Mouse (Mus musculus) myocyte (in vitro differentiated cells): Measurements from ENCODE around the gene Esrrg. TPM values are rescaled to one million over a fixed set of nuclear protein-coding genes. Genes with fewer than 3 reads are reported as not detected.

ENCODE experiments used
- H3K27me3 ChIP-seq: one replicate; pipeline ENCODE4 v1.6.1; 2011; ENCODE audit not compliant: control insufficient read depth, insufficient read depth, insufficient read length
- H3K36me3 ChIP-seq: one replicate; pipeline ENCODE4 v1.6.1; 2011; ENCODE audit not compliant: control insufficient read depth, insufficient read depth
- H3K4me2 ChIP-seq: one replicate; pipeline ENCODE4 v1.6.1; 2011; ENCODE audit warnings: low read depth, control low read depth
- H3K4me3 ChIP-seq: one replicate; pipeline ENCODE4 v1.5.1; 2011; ENCODE audit warnings: mild to moderate bottlenecking, control low read depth, moderate library complexity
- H3K79me2 ChIP-seq: one replicate; pipeline ENCODE4 v1.6.1; 2011; ENCODE audit not compliant: control insufficient read depth, insufficient read depth
- H3ac ChIP-seq: one replicate; pipeline ENCODE4 v1.6.1; 2011; ENCODE audit not compliant: control insufficient read depth, insufficient read length
- CEBPB ChIP-seq: IDR thresholded peaks from 2 replicates; pipeline ENCODE4 v1.6.1; 2011; ENCODE audit warnings: mild to moderate bottlenecking, moderate library complexity; ENCODE audit not compliant: poor library complexity, insufficient read depth, severe bottlenecking
- E2F4 ChIP-seq: IDR thresholded peaks from one replicate; pipeline ENCODE4 v1.6.1; 2011; ENCODE audit warnings: mild to moderate bottlenecking, control low read depth, moderate library complexity; ENCODE audit not compliant: insufficient read depth
- MAX ChIP-seq: IDR thresholded peaks from one replicate; pipeline ENCODE4 v1.6.1; 2011; ENCODE audit warnings: low read depth, mild to moderate bottlenecking, control low read depth
- MYOD1 ChIP-seq, 3 experiments: IDR thresholded peaks; one replicate each; pipeline ENCODE4 v1.6.1; 2011; ENCODE audit warnings: control low read depth in 2 of 3, low read depth in 2 of 3, mild to moderate bottlenecking in 2 of 3, moderate library complexity in 1 of 3; ENCODE audit not compliant: insufficient read length in 2 of 3, control insufficient read depth in 1 of 3
- MYOG ChIP-seq, 3 experiments: IDR thresholded peaks; one replicate each; pipeline ENCODE4 v1.6.1; 2011; ENCODE audit warnings: control low read depth in 2 of 3, low read depth in 2 of 3, mild to moderate bottlenecking in 2 of 3; ENCODE audit not compliant: insufficient read length in 2 of 3, control insufficient read depth in 1 of 3, insufficient read depth in 1 of 3
- POLR2A ChIP-seq: IDR thresholded peaks from one replicate; pipeline ENCODE4 v1.6.1; 2011; ENCODE audit warnings: low read depth, mild to moderate bottlenecking, control low read depth, moderate library complexity; ENCODE audit not compliant: insufficient read length
- POLR2AphosphoS2 ChIP-seq: IDR thresholded peaks from one replicate; pipeline ENCODE4 v1.6.1; 2011; ENCODE audit warnings: low read depth, control low read depth; ENCODE audit not compliant: insufficient read length
- REST ChIP-seq: IDR thresholded peaks from one replicate; pipeline ENCODE4 v1.6.1; 2011; ENCODE audit warnings: mild to moderate bottlenecking, control low read depth, moderate library complexity; ENCODE audit not compliant: insufficient read depth, insufficient read length
- SRF ChIP-seq: IDR thresholded peaks from one replicate; pipeline ENCODE4 v1.6.1; 2011; ENCODE audit warnings: low read depth; ENCODE audit not compliant: control insufficient read depth, insufficient read length
- TCF12 ChIP-seq: IDR thresholded peaks from one replicate; pipeline ENCODE4 v1.6.1; 2011; ENCODE audit warnings: mild to moderate bottlenecking, control low read depth; ENCODE audit not compliant: poor library complexity, insufficient read depth, severe bottlenecking
- TCF3 ChIP-seq: IDR thresholded peaks from one replicate; pipeline ENCODE4 v1.6.1; 2011; ENCODE audit warnings: low read depth, control low read depth; ENCODE audit not compliant: insufficient read length
- USF1 ChIP-seq: IDR thresholded peaks from one replicate; pipeline ENCODE4 v1.6.1; 2011; ENCODE audit warnings: low read depth, mild to moderate bottlenecking, control low read depth, moderate library complexity
- polyA plus RNA-seq: library from polyadenylated mRNA; unstranded; fragments of >200 nt; fragmentation: generic; extraction: Trizol; gene quantifications from one replicate; pipeline ENCODE4 v1.2.1, GENCODE M21; 2012; ENCODE audit warnings: missing spikeins

Esrrg gene
- polyA plus RNA-seq, 1 experiment: 0.20 TPM

GRCm38 (mm10) chr1:187758546-187758945 is 150.0 kb downstream of the Esrrg start:
- no peak overlapping the region for H3K4me3 ChIP-seq
- TF ChIP-seq MAX (no peak), TCF12 (no peak), E2F4 (no peak), CEBPB (no peak), TCF3 (no peak), MYOG (IDR thresholded peaks at IDR 0.05; ENCODE audit: control insufficient read depth in 1 of 3, insufficient read depth in 1 of 3, insufficient read length in 2 of 3, low read depth in 2 of 3) (no peak), MYOD1 (IDR thresholded peaks at IDR 0.05; ENCODE audit: control insufficient read depth in 1 of 3, insufficient read length in 2 of 3, low read depth in 2 of 3) (no peak), POLR2A (no peak), USF1 (no peak), SRF (no peak), REST (no peak), POLR2AphosphoS2 (no peak)
- H3K27me3 ChIP-seq: no peaks in the 10 kb centered on the region
- H3ac ChIP-seq: no peak overlapping the region
- H3K36me3 ChIP-seq: no peaks in the 10 kb centered on the region
- H3K79me2 ChIP-seq: no peaks in the 10 kb centered on the region
- H3K4me2 ChIP-seq: no peak overlapping the region

- TF ChIP-seq MYOG (IDR thresholded peaks at IDR 0.05; ENCODE audit: control insufficient read depth in 1 of 3, insufficient read depth in 1 of 3, insufficient read length in 2 of 3, low read depth in 2 of 3): no peak
- TF ChIP-seq POLR2A: no peak
- no peak for TF ChIP-seq SRF
- no peak for TF ChIP-seq CEBPB
- no peak for TF ChIP-seq TCF12
- TF ChIP-seq POLR2AphosphoS2: no peak
- no peak for TF ChIP-seq USF1
- TF ChIP-seq E2F4: no peak
- no peak for TF ChIP-seq MAX
- no peak for TF ChIP-seq TCF3
- no peak for TF ChIP-seq MYOD1 (IDR thresholded peaks at IDR 0.05; ENCODE audit: control insufficient read depth in 1 of 3, insufficient read length in 2 of 3, low read depth in 2 of 3)
- no peak for TF ChIP-seq REST
These were observed 150.9 kb downstream of the Esrrg start for GRCm38 (mm10) chr1:187759536-187759935.

GRCm38 (mm10) chr1:187762641-187763450 is 154.3 kb downstream of the Esrrg start:
- no peak overlapping the region for H3ac ChIP-seq
- no peaks in the 10 kb centered on the region for H3K79me2 ChIP-seq
- TF ChIP-seq TCF12 (no peak), POLR2A (no peak), MAX (no peak), MYOG (IDR thresholded peaks at IDR 0.05; ENCODE audit: control insufficient read depth in 1 of 3, insufficient read depth in 1 of 3, insufficient read length in 2 of 3, low read depth in 2 of 3) (no peak), REST (no peak)
- H3K4me2 ChIP-seq: no peak overlapping the region
- no peaks in the 10 kb centered on the region for H3K36me3 ChIP-seq
- H3K4me3 ChIP-seq: no peak overlapping the region
- H3K27me3 ChIP-seq: no peaks in the 10 kb centered on the region

More at GRCm38 (mm10) chr1:187759536-187759935, 150.9 kb downstream of the Esrrg start:
- no peaks in the 10 kb centered on the region for H3K79me2 ChIP-seq
- H3K36me3 ChIP-seq: no peaks in the 10 kb centered on the region
- no peaks in the 10 kb centered on the region for H3K27me3 ChIP-seq
- no peak overlapping the region for H3ac ChIP-seq
- no peak overlapping the region for H3K4me2 ChIP-seq
- H3K4me3 ChIP-seq: no peak overlapping the region

GRCm38 (mm10) chr1:187763451-187763755 is 154.8 kb downstream of the Esrrg start:
- Histone ChIP-seq H3K4me2 (no peak overlapping the region), H3K79me2 (no peaks in the 10 kb centered on the region), H3K36me3 (no peaks in the 10 kb centered on the region), H3ac (no peak overlapping the region), H3K27me3 (no peaks in the 10 kb centered on the region), H3K4me3 (no peak overlapping the region)
- no peak for TF ChIP-seq USF1
- no peak for TF ChIP-seq REST
- no peak for TF ChIP-seq SRF
- TF ChIP-seq CEBPB: no peak
- no peak for TF ChIP-seq TCF3
- TF ChIP-seq MYOG (IDR thresholded peaks at IDR 0.05; ENCODE audit: control insufficient read depth in 1 of 3, insufficient read depth in 1 of 3, insufficient read length in 2 of 3, low read depth in 2 of 3): no peak
- TF ChIP-seq TCF12: no peak

GRCm38 (mm10) chr1:187763821-187764220 is 155.2 kb downstream of the Esrrg start:
- no peaks in the 10 kb centered on the region for H3K79me2 ChIP-seq
- H3ac ChIP-seq: no peak overlapping the region
- H3K27me3 ChIP-seq: no peaks in the 10 kb centered on the region
- no peak for TF ChIP-seq TCF12
- H3K4me2 ChIP-seq: no peak overlapping the region
- no peaks in the 10 kb centered on the region for H3K36me3 ChIP-seq
- no peak overlapping the region for H3K4me3 ChIP-seq
